Mouse (Mus musculus) urinary bladder, postnatal 36 days (tissue): ENCODE measurements around the gene Irf2.

Experiments
- DNase-seq, 2 experiments: peaks; one replicate each; pipeline ENCODE4 v3.0.0; 2022; ENCODE audit warnings: low spot score in 2 of 2, mixed read lengths in 1 of 2

Irf2 gene

DNA sequence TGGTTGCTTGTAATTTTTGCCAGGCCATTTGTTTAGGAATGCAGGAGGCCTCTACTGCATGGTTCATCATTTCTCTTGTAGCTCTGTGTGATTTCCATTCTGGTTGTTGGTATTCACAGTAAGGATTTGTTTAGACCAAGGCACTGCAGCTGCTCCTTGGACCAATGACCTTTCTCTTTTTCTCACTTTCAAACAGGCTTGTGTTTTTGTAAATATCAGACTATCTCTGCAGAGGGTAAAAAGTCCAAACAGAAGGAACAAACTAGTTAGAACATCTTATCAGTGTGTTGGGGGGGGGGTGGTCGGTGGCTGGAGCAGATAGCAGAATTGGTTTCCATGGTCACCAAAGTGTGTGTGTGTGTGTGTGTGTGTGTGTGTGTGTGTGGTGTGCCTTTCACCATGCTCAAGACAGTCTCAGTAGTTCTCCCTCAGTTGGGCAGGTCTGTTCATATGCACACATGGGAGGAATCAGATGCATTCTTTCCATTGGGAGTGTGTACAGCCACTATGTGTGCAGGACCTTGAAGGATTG lies 61.7 kb downstream of the Irf2 start:
- DNase-seq, result no peak

DNA sequence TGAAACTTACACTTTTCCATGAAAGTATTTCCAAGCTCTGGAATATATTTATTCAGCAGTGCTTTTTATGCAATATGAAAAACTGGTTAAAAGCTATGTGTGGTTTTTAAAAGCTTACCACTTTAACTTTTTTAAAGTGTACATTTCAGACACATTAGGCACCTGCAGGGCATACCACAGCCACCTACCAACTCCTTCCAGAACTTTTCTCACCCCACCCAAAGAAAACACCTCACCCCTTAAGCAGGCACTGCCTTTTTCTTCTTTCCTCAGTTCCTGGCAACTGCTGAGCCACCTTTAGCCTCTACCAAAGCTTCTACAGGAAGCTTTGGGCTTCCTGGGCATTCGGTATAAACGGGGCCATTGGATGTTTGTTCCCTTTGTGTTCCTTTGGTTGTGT lies 62.5 kb downstream of the Irf2 start:
- no peak for DNase-seq

DNA sequence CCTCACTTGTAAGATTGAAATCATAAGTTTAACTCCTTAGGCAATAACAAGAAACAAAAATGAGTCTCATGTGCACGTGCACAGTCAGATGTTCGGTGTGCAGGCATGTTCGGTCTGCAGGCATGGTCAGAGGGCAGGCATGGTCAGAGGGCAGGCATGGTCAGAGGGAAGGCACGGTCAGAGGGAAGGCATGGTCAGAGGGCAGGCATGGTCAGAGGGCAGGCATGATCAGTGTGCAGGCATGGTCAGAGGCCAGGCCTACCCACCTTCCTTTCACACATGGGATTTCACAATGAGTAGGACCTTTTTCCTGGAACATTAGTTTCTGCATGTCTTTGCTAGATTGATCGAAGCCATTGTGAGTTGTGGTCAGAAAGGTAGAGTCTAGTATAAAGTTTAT lies 65.2 kb downstream of the Irf2 start:
- DNase-seq, result no peak

DNA sequence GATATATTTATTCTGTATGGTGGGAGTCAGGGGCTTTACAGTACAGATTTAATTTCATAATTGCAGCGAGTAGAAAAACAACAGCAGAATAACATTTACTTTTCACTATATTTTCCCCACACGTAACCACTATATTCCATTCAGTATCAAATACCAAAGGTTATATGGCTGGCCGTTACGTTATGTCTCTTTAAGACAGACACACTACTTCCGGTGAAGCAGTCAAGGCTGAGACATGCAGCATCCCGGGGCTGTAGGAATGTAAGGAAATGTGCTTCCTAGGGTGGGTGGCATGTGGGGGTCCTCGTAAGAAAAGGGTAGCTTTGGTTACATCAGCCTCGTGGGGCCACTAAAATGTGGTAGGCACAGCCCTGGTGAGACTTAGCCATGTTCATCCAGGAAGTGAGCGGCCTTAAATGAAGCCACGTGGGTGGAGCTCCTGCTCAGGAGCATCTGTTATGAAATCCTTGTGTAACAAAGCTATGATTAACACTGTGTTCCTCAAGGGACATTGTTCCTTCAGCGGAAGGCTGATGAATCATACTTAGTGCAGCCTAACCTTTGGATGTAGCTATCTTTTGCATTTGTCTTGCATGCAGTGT lies 71.6 kb downstream of the Irf2 start:
- DNase-seq, result peak in 1 of 2 experiments; percentile 49

DNA sequence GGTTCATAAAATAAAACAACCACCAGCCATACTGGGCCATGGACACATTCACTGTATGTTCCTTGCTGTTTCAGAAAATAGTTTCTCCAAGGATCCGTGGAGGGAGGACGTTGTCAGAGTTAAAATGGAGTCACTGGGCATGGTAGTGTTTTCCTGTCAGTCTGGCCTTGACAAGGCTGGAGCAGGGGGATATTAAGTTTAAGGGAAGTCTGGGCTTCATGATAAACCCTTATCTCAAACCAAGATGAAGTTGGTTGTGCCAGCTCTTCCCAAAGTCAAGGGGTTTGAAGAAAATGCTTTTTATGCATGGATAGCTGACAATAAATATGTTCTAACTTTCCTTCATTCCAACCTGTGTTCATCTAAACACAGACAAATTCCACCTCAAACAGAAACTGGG lies 72.4 kb downstream of the Irf2 start:
- DNase-seq, result no peak

DNA sequence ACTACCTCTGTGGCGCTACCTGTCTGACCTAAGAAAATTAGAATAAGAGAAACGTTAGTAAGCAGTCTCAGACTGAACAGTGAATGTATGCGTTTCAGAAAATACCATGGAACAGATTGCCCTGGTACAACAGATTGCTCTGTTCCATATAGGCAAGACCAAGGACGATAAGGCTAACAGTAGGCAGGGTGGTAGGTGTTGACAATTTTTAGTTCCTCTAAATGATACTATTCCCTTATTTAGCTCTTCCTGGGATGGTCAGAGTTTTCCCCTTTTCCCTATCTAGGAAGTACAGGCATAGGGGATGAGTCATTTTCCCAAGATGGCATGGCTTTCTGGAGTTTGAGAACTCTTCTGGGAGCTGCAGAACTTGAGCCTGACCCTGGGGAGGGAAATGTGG lies 73.4 kb downstream of the Irf2 start:
- DNase-seq, result no peak

DNA sequence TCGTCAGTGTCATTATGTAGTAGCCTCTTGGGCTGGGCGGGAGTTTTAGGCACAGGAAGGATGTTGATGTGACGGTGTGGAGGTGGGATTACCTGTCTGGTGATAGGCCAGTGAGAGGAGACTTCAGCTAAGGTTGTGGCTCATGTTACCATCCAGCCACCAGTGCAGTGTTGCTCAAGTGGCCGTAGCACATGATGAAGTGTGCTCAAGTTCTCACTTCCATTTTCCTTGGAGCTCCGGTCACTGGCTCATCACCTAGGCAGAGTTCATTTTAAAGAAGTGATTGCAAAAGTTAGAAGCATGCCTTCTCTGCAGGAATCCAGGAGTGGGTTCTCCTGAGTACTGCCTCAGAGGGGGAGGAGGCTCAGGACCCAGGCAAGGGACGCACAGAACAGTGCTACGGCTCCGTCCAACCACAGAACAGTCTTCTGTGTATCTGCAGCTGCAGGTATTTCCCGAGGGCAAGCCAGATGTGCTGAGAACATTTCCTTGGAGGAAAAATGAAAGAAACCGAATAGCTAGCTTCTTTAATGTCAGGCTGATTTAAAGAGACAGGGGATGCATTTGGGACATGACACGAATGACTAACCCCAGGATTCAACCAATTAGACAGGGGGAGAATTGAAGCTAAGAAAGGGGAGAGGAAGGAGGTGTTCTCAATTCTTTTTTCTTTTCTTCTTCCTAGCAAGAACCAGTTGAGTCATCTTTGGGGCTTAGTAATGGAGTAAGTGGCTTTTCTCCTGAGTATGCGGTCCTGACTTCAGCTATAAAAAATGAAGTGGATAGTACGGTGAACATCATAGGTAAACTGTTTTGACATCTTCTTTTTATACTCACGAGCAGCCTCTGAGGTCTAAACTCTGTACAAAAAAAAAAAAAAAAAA lies 78.8 kb downstream of the Irf2 start:
- no peak for DNase-seq

DNA sequence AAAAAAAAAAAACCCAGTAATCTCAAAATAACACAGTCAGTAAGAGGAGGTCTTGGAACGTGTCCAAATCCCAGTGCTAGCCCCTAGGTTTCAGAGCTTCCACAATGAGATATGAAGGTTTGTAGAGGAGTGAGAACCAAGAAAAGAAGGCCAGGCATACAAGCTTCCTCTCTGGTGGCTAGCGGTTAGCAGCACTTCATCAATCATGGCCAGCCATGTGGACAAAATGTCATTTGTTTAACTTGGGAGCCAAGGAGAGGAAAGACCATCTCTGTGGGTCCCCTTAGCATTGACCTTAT lies 79.4 kb downstream of the Irf2 start:
- no peak for DNase-seq

DNA sequence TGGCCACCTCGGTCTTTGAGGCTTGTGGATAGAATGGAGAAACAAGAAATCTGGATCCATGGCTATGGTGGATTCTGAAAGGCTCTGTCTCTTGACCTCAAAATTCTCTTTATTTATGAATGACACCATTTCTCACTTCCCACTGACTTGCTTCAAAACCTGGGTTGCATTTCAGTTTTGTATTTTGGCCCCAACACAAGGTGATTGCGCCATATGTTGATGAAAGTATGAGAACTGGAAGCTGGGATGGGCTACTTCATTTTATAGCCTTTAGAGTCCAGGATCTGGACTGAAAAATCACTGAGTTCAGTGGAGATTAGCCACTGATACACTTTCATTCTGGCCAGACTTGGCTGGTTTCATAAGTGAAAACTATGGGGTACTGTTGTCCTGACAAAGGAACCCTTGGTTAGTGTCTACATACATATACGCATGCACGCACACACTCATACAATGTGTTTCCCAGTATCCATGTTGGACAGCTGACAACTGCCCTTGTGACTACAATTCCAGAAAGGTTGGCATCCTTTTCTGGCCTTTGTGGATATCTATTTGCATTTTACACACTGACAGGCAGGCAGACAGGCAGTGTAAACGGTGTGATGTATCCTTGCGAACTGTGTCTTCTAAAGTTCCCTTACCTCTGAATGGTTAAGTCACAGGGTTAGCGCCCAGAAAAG lies 89.3 kb downstream of the Irf2 start:
- no peak for DNase-seq

DNA sequence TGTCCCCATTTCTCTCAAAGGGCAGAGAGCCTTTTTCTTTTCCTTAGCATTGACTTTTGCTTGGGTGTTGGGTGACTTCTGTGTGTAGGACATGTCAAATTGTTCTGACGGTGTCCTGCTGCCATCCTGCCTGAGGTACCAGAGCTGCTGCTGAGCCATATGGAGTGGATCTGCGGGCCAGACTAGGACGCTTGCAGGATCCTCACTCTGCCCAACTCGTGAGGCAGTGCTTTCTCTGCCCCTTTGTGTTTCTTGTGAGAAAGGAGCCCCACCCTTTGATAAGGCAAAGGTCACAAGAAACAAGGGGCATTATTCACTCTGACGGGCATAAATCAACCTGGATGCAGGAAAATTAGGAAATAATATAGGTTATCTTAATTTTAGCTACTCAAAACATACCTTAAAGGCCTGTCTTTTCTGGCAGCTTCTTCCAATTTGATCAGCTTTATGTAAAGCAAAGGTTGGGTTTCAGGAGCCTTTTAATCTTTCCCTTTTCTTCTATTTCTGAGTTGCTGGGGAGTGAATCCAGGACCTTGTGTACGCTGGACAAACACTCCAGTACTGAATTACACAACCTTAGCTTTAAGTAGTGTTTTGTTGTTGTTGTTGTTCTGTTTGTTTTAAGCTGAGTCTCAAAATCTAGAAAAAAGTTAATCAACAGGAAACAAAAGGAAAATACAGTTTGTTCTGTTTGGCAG lies 90.0 kb downstream of the Irf2 start:
- DNase-seq, result no peak

DNA sequence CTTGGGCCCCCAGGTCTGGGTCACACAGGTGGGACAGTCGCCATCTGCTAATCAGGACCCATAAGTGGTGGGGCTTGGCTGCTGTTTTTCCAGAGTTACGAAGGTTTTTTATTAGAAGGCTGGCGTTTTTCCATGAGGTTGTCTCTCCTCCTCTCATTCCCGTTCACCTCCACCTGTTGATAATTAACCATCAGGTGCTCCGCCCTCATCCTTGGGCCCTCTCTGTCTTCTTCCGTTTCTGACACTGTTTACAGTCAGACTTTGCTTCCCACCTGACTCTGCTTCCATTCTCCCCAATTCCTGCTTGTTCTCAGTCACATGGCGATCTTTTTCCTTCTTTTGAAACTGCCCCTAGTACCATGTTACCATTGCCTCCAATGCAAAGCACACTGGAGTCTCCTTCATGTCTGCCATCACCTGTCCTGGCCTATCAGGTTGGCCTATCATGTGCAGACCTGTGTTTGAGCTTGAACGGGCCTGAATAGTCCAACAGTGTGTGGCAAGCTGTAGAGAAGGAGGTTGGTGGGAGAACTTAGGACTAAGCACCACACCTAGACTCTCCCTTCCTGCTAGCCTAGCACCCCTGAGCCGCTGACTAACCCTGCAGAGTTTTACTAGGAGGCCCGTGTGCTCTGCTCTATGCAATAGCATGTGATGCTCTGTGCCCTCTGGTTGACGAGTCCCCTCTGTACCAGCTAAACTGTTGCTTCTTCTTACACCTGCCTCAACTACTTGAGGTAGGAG lies 90.8 kb downstream of the Irf2 start:
- DNase-seq, result no peak

DNA sequence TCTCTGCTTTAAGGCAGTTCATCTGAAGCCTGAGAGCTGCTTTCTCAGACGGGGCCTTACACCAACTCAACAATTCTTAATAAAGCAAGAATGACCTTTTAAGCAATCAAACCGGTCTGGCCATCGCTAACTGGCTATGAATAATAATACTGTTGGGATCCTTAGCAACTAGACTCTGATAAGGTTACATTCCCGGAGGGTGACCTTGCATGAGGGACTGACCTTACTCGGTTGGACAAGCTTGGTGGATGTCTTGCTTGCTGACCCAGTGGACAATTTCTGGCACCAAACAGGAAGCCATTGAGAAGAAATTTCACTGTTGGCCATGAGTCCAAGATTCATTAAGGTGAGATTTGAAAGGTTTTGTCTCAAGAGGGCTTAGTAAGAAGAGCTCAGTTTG lies 92.4 kb downstream of the Irf2 start:
- no peak for DNase-seq

DNA sequence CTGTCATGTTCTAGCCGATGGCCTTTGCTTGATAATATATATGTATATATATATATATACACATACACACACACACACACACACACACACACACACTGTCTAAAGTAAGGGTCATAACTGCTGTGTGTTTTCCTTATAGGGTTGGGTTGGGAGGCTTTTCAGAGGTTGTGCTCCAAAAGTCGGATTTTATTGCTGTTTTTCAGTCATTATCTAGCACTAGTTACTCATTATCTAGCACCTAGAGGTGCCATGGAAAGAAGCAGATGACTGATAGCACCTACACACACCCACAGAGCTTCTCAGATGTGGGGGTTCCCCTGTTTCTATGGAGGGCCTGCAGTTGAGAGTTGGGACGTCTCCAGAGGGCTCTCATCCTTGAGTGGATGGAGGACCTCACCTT lies 92.9 kb downstream of the Irf2 start:
- DNase-seq, result no peak

DNA sequence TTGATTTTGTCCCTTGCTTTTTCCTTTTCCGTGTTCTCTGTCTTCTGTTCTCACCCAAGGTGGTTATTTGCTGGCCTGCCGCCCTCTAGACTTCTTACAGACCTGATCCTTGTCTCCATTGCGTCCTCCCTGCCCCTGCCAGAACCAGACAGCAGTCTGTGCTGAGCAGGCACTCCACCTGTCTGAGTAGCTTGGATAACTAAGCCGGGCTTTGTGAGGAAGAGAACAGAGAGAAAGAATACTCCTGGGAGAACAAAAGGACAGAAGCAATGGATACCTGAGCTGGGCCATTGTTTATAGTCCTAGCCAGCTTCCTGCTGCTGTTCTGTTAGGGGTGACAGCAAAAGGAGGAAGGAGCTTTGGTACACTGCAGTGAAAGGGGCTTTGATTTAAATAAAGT lies 94.2 kb downstream of the Irf2 start:
- no peak for DNase-seq

DNA sequence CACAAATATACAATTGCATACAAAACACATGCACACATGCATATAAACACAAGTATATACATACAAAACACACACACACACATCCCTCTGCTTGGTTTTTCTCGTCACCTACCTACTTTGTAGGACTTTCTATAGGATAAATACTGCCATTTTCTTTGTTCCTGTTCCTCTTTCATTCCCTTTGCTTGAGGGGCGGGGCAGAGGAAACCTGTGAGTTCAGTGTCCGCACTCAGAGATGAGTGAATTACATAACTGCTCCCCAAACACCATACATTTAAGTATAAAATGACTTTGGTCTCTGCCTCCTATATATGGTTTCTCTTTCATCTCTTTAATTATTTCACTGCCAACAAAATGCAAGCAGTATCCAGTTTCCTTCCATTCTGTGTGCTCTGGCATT lies 94.9 kb downstream of the Irf2 start:
- DNase-seq, result no peak

DNA sequence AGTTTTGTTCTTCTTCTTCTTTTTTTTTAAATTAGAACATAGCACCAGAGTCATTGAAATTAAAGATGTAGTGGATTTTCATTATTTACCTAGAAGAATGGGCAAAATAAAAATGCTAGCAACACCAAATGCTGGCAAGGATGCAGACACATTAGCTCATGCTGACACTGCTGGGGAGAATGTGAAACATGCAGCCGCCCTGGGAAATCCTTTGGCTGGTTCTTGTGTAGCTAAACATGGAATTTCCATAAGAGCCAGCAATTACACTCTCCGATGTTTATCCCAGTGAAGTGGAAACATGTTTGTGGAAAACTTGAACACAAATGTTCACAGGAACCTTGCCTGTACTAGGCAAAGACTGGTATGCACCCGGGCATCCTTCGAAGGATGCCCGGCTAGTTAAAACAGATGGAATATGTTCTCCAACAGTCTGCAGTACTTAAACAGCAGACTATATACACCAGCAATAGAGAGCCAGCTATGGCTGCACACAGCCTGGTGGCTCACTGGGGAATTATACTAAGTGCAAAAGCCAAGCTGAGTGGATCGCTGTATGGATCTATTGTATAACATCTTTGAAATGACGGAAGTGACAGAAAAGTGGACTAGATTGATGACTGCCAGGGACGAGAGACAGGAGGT lies 96.6 kb downstream of the Irf2 start:
- no peak for DNase-seq

DNA sequence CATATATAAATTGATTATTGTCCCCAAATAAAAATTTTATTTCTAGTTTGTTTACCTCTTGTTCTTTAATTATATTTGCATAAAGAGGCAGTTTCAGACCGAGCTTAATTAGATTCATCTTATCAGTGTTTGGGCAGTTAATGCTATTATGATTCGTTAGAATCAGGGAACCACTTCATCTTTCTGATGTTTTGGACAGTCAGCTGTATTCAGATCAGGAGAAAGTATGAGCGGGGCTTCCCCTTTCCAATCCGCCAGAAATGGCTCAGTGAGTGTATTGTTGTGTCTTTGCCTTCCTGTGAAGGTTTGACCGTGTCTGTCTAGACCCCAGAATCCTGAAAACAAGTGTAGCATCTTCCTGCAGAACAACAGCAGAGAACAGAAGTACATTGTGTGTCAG lies 97.4 kb downstream of the Irf2 start:
- DNase-seq, result no peak

DNA sequence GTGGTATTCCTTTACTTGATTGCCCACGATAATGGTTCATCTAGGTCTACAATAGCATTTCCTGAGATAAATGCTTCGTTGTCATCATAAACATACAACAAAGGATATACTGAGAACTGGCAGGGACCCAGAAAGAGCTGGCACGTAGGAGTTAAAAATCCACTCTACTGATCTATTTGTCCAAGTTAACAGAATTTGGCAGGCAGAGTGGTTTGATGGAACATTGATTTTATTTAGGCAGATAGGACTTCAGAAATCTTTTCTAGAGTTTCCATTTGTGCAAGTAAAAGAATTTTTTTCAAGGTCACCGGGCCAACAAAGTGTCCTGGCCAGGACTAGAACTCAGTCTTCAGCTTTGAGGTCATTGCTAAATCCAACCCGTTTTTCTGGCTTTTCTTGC lies 98.5 kb downstream of the Irf2 start:
- DNase-seq, result no peak

DNA sequence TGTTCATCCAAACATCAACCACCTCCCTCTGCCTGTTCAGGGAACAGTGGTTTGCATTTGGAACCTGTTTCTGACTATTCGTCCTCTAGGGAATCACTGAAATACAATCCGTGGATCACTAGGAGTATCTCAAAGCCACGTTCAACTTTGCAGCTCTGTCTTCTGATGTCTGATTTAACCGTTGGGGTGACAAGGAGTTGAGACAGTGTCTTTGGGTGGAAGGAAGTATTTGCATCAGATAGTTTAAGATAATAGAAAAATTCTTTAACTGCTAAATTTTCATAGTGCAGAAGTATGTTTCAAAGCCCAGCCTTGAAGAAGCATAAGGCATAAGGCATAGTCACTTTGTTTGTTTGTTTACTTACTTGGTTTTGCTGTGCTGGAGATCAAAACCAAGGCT lies 100.9 kb downstream of the Irf2 start:
- DNase-seq, result no peak

DNA sequence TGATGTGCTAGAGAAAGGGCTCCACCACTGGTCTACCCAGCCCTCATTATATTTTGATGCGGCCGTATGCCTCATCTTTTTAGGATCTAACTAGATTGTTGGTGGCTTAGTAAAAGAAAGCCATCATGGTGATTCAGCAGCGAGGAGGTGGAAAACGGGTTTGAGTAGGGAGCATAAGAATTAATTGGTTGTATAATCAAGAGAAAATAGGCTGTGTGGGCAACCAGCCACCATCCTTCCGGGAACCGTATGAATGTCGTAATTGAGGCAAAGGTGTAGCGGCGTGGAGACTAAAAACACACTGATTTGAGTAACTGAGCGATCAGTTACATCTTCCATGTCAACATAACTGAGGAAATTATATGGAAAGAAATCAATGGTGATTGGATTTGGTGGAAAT lies 101.3 kb downstream of the Irf2 start:
- no peak for DNase-seq

DNA sequence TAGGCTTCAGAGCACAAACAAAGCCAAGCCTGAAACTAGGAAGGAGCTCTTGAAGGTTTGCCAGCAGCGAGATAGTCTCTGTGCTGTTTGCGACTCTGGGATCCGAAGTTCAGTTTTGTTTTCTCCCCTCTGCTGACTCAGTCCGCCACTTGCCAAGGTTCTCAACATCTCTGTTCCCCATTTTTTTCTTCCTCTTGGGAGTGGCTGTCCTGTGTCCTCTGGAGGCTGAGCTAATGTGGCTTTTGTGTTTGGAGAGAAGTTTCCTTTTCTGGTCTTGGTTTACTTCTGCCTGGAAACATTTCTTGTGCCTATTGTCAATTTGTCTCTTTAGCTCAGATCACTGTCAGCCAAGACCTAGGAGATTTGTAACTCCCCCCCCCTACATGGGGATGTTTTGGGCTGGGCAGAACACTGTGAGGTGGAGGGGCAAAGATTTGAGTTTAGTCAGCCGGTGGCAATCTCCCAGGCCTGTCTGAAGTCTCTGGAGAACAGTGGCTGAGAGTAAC lies 103.2 kb downstream of the Irf2 start:
- DNase-seq, result peak; percentile 62 to 74
